Mouse (Mus musculus) testis, postnatal 14 days (tissue): ENCODE measurements around the gene Snrpc.

Source experiments
- DNase-seq: peaks from one replicate; pipeline ENCODE4 v3.0.0; 2021; ENCODE audit warnings: low spot score

The Snrpc gene

DNA sequence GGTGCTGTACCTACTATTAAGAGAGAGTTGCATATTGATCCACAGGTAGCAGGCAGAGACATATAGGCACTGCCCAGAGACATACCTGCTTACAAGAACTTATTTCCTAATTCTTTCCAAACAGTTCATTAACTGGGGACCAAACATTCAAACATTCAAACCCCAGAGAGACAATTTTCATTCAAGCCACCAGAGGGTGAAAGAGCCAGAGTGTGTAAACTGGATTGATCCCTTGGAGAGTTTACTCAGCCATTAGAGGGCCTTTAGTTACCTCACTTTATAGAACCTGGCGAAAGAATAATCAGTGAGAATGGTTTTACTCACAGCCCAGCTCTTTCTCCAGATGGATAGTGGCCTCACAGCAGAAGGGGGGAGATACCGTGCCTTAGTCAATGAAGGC, 27.5 kb downstream of the Snrpc start:
- DNase-seq: no peak

DNA sequence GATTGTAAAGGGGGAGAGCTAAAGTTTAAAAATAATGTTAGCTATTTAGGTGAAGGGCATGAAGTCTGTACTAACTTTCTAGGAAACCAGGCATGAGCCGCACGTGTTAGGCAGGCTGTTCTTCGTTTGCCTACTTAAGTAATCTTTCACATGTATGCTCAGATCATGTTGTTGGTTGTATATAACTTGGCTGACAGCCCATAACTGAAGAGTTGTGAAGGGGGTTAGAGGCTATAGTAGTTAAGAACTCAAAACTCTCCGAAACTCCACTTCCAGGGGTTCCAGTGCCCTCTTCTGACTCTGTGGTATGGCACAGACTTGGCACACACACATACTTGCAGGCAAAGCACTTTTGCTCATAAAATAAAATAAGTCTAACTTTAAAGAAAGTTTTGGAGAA, 28.8 kb downstream of the Snrpc start:
- DNase-seq: no peak

DNA sequence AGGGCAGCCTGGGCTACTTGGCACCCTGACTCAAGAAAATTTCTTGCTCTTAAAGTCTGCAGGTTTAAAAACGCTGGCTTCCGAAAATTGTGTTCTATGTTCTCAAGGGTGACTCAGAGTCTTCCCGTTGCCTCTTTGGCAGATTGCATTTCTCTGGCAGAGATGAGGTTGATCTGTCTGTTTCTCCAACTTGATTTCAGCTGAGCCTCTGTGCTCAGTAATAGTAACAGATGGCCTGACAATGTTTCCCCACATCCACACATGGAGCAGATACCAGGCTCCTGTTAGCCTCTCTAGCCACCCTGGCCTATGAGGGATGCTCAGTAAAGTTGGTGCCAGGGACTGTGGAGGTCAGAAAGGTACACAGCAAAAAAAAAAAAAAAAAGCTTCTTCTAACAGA, 33.9 kb downstream of the Snrpc start:
- DNase-seq: no peak

DNA sequence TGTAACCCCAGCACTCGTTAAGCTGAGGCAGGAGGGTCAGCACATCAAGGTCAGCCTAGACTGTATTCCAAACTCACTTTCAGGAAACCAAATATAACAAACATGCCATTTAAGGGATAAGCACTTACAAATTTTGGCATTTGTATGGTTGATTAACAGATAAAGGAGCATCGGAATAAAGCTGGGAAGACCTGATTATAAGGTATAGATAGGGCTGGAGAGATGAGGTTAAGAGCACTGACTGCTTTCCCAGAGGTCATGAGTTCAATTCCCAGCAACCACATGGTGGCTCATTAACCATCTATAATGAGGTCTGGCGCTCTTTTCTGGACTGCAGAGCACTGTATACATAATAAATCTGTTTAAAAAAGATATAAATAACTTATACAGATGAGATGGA, 35.6 kb downstream of the Snrpc start:
- DNase-seq: no peak

DNA sequence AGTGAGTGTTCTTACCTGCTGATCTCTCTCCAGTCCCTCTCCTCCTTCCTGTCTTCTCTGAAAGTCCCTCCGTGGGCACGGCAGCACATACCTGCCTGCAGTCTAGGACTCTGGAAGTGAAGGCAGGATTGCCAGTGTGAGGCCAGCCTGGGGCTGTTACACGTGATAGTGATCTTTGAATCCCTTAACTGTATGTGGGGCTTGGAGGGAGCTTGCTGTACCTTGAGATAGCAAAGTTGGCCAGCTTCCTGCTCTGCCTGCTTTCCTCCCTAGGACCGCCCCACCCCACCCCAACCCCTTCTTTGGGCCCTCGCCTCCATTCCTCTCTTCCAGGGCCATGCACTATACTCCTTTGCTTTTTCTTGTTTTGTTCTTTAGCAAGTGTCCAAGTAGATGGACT, 36.6 kb downstream of the Snrpc start:
- DNase-seq: no peak

DNA sequence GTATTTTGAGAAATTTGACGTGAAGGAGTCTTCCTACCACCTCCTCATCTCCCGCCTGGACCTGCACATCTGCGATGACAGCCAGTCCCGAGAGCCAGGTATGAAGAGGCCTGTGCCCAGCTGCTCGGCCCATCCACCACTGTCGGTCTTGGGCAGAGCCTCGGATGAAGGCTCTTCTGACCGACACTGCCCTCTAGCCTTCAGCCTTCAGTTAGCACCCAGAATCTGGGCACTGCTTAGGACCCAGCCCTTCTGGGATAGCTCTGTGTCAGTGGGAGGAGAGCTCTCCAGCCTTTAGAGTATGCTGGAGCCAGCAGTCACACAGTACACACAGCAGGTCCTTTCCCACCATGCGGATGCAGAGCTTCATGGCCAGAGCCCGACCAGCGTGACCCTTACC, 43.6 kb downstream of the Snrpc start:
- DNase-seq: no peak

DNA sequence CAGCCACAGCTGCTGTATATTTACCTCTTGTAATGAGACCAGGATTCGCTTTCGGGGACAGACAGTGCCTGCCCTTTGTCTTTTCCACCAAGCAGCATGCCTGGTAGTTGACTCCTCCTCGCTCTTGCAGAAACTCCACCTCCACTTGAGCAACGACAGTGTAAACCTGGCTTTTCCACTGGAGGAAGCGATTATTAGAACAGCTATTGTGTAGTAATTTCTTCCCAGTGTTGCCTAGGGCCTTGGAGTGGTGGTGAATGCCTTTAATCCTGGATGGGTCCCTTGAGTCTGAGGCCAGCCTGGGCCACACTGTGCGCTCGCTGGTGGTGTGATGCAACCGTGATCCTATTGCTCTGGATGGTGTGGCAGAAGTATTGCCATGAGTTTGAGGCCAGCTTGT, 45.2 kb downstream of the Snrpc start:
- no peak for DNase-seq

DNA sequence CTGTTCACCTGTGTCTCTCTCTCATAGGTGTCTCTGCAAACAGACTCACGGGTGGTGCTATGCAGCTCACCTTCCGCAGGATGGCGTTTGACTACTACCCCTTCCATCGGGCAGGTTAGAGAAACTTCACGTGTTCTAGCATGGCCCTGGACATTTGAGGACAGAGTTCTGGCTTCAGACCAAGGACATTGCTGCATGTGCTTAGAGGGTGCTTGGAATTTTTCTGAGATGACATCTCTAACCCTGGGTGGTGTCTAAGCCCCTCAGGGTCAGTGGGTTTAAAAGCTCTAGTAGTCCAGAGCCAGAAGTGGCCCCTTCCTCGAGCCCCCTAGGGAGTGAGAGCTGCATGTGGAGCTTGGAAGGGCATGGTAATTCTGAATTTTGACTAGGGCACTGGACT, 46.0 kb downstream of the Snrpc start:
- DNase-seq: no peak

DNA sequence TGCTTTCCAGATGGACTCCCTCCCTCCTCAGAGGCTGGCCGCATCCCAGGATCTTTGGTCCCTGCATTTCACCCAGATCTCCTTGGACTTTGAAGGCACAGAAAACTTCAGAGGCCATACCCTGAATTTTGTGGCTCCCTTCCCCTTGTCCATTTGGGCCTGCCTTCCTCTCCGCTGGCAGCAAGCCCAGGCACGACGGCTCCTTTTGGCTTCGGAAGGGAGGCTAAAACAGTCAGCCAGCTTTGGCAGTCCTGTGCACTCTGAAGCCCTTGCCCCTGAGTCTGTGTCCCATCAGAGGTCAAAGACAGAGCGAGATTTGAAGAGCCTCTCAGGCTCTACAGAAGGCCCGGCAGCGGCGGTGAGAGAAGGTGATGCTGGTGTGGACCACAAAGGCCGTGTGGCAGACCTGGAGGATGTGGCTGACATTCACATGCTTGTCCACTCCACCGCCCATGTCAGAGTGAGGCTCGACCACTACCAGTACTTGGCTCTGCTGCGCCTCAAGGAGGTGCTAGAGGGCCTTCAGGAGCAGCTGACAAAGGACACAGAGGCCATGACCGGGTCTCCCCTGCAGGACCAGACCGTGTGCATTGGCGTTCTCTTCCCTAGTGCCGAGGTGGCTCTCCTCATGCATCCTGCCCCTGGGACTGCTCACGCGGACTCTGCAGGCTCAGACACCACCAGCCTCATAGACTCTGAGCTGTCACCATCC, 48.7 kb downstream of the Snrpc start:
- DNase-seq: no peak
